Mouse (Mus musculus) erythroid progenitor cell, adult 5-6 weeks (primary cell): ENCODE data around the gene Aqp5. TPM values are rescaled to one million over a fixed set of nuclear protein-coding genes. Genes with fewer than 3 reads are reported as not detected.
A peak's percentile ranks its signal among the peaks of the same experiment; 100 is the strongest.

ENCODE experiments used
- ATAC-seq: replicated peaks from 2 replicates; pipeline ENCODE4 v1.8.0; 2016; ENCODE audit warnings: moderate number of reproducible peaks, mild to moderate bottlenecking, moderate TSS enrichment, inconsistent platforms; ENCODE audit not compliant: poor library complexity, low FRiP score, severe bottlenecking
- total RNA-seq, 2 experiments: library from RNA; stranded (forward) in 1 of 2; stranded (reverse) in 1 of 2; fragments of 150-400 nt in 1 of 2; fragments of 186-747, 209-891 nt in 1 of 2; gene quantifications; 2 replicates each; pipeline versions ENCODE4 v1.2.3 to v1.2.4; 2015 to 2017; ENCODE audit warnings: low replicate concordance in 2 of 2

Gene Aqp5
- total RNA-seq, 2 experiments from 2014 or later, result not detected

- no peak for ATAC-seq
Observed at GRCm38 (mm10) chr15:99594951-99595350, 4.4 kb downstream of the Aqp5 start.

- ATAC-seq, result peak; percentile 70
Observed at GRCm38 (mm10) chr15:99596056-99596687, 5.6 kb downstream of the Aqp5 start.

- ATAC-seq, result no peak
Observed at GRCm38 (mm10) chr15:99596841-99597240, 6.3 kb downstream of the Aqp5 start.

GRCm38 (mm10) chr15:99597596-99597995 is 7.0 kb downstream of the Aqp5 start:
- no peak for ATAC-seq

- ATAC-seq, result no peak
Observed at GRCm38 (mm10) chr15:99599245-99600070, 8.9 kb downstream of the Aqp5 start.

GRCm38 (mm10) chr15:99600986-99601822 is 10.6 kb downstream of the Aqp5 start, which contains the start of gene Aqp6:
TSS of gene Aqp6 (plus strand) at chr15:99601400.
- no peak for ATAC-seq

GRCm38 (mm10) chr15:99601823-99602120 is 11.2 kb downstream of the Aqp5 start:
- no peak for ATAC-seq

- no peak for ATAC-seq
Observed at GRCm38 (mm10) chr15:99602206-99602820, 11.7 kb downstream of the Aqp5 start.

GRCm38 (mm10) chr15:99603216-99603615 is 12.6 kb downstream of the Aqp5 start:
- no peak for ATAC-seq

- ATAC-seq, result no peak
Observed at GRCm38 (mm10) chr15:99605595-99605994, 15.0 kb downstream of the Aqp5 start.

GRCm38 (mm10) chr15:99606515-99606914 is 15.9 kb downstream of the Aqp5 start:
- ATAC-seq, result peak; percentile 84

GRCm38 (mm10) chr15:99607388-99608113 is 17.0 kb downstream of the Aqp5 start:
- no peak for ATAC-seq

- no peak for ATAC-seq
Observed at GRCm38 (mm10) chr15:99608382-99609125, 18.0 kb downstream of the Aqp5 start.

- ATAC-seq, result no peak
Observed at GRCm38 (mm10) chr15:99611563-99611962, 21.0 kb downstream of the Aqp5 start.

GRCm38 (mm10) chr15:99614273-99614672 is 23.7 kb downstream of the Aqp5 start:
- no peak for ATAC-seq

GRCm38 (mm10) chr15:99614753-99615152 is 24.2 kb downstream of the Aqp5 start:
- no peak for ATAC-seq

GRCm38 (mm10) chr15:99615246-99615645 is 24.7 kb downstream of the Aqp5 start:
- ATAC-seq, result no peak

GRCm38 (mm10) chr15:99618595-99618994 is 28.0 kb downstream of the Aqp5 start:
- ATAC-seq, result no peak

GRCm38 (mm10) chr15:99619821-99620220 is 29.2 kb downstream of the Aqp5 start:
- ATAC-seq, result no peak
